Mouse (Mus musculus) lung, postnatal 10 days (tissue): ENCODE measurements around the gene Tmem63b.

Experiments
- DNase-seq: peaks from one replicate; pipeline ENCODE4 v3.0.0; 2021

Gene Tmem63b

DNA sequence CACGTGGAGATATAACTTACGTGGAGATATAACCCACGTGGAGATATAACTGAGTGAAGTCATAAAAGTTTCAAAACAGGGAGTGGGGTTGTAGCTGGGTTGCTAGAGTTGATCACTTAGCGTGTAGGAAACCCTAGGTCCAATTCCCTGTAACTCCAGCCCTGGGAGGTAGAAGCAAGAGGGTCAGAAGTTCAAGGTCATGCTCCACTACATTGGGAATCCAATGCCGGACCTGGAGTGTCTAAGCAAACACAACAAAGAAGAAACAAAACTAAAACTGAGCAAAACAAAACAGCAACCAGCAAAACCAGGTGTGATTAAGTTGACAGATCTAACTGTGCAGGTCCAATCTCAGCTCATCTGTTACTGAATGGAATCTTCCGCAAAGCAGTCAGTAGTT is 69.0 kb downstream of the Tmem63b start:
- DNase-seq, result no peak

DNA sequence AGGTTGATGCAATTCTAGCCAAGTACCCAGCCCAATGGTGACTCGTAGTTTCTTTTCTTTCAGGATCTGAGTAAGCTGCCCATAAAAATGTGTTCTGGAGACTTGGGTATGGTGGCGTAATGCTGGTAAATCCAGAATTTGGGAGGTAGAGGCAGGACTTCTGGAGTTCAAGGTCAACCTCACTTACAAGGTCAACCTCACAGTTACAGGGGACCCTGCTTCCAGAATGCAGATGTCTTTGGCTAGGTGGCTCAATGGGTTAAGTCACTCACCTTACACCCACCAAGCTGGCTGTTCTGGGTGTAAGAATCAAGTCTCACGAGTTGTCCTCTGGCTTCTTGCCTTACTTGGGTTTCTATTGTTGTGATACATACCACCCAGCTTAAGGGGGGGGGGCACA is 70.0 kb downstream of the Tmem63b start:
- DNase-seq, result no peak

DNA sequence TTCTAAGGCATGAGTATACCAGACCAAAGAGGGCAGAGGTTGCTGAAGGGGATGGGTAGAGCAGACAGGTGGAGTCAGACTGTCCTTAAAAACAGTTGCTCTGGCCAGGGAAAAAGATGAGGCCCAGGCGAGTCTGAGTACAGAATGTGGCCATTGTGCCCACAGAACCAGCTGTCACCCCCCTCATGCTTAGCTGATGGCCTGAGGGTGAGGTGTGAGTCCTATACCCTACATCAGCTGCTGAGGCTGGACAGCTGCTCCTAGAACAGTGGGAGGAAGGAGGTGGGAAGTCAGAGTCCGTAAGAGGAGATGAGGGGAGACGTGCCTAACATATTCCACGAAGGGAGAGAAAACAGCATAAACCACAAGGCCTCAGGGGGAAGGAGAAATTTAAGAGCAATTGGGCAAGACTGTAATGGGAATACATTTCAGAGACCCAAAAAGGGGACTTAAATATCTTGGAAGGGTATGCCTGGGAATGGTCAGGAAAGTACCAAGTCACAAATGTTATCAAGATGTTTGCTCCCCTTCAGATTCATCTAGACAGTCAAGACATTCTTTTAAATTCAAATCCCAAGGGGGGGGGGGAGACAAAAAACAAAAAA is 70.6 kb downstream of the Tmem63b start:
- DNase-seq, result no peak

DNA sequence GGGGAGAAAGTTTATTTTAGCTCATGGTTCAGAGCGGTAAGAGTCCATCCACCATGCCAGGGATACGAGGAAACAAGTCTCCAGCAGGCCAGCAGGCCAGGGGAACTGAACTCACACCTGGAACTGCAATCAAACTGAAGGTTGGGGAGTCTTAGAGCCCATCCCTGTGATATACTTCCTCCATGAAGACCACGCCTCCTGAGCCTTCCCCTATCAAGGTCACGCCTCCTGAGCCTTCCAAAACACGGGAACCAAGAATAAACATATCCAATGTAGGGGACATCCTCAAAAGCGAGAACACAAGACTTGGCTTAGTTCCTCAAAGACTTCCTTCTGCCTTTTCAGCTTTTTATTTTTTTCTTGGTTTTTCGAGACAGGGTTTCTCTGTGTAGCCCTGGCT is 73.8 kb downstream of the Tmem63b start:
- DNase-seq, result no peak

DNA sequence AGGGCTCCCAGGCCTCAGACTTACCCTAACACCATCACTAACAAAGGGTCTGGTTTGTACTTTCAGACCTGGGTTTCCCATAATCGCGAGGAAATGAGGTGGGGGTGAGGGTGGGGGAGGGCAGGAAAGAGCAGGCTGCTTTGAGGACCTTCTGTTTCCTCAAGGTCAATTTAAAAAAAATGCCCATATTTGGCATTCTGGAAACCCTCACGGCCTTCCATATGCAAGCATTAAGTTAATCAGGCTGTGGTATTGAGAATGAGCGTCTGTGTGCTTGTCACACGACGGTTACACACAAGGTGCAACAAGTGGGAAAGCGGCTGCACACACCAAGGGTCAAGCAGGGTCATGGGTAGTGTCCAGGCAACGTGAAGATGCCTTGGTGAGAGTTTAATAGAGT is 74.7 kb downstream of the Tmem63b start:
- DNase-seq, result no peak
